In genomic region chr3:89164506-89165267, GRCm38 (mm10) we compare ENCODE assay signal across 8 mouse cellular contexts. TPM values are rescaled to one million over a fixed set of nuclear protein-coding genes. Genes with fewer than 3 reads are reported as not detected.
A peak's percentile ranks its signal among the peaks of the same experiment; 100 is the strongest.
DNase-seq lines count a peak whose midpoint lies in the region; ATAC-seq lines count a peak whose summit lies in the region.

Clk2 (plus strand) TSS chr3:89164795.

- H3K4me1 ChIP-seq in heart, embryonic 13.5 days = peaks cover 31% of the 10 kb centered on the region
- peaks cover 40% of the 10 kb centered on the region for H3K4me1 ChIP-seq in liver, embryonic 13.5 days (replicated peaks)
- peaks cover 18% of the 10 kb centered on the region for H3K4me1 ChIP-seq in stomach, embryonic 16.5 days (ENCODE audit: control insufficient read depth, insufficient read depth, low read length)

- under 1% methylated on average over 77 of the region's 79 CpGs for WGBS in heart, embryonic 13.5 days
- under 1% methylated on average over 79 of the region's 79 CpGs for WGBS in liver, embryonic 13.5 days (ENCODE audit: insufficient replicate concordance)
- WGBS in stomach, embryonic 16.5 days = under 1% methylated on average over 76 of the region's 79 CpGs

- peak; percentile 98 for ATAC-seq in erythroid progenitor cell, adult 5-6 weeks (replicated peaks; ENCODE audit: low FRiP score, poor library complexity, severe bottlenecking)
- ATAC-seq in heart, embryonic 13.5 days (ENCODE audit: extremely low read depth, insufficient number of reproducible peaks, low FRiP score, low TSS enrichment) = peak; percentile 93
- ATAC-seq in liver, embryonic 13.5 days (ENCODE audit: low read depth) = peak; percentile 97
- ATAC-seq in stomach, embryonic 16.5 days (ENCODE audit: insufficient read depth, low FRiP score) = peak; percentile 98

- H3K4me2 ChIP-seq in heart, embryonic 13.5 days = peak within 1 kb of the TSS; percentile 92
- peak within 1 kb of the TSS; percentile 81 for H3K4me2 ChIP-seq in liver, embryonic 13.5 days
- H3K4me2 ChIP-seq in stomach, embryonic 16.5 days (ENCODE audit: low read depth, low read length) = peak within 1 kb of the TSS; percentile 88

- peaks cover 32% of the 10 kb centered on the region for H3K36me3 ChIP-seq in heart, embryonic 13.5 days
- peaks cover 34% of the 10 kb centered on the region for H3K36me3 ChIP-seq in liver, embryonic 13.5 days
- peaks cover 18% of the 10 kb centered on the region for H3K36me3 ChIP-seq in stomach, embryonic 16.5 days (ENCODE audit: control insufficient read depth, insufficient read depth, low read length)

- H3K4me3 ChIP-seq in heart, embryonic 13.5 days = peak within 1 kb of the TSS; percentile 90
- H3K4me3 ChIP-seq in liver, embryonic 13.5 days (replicated peaks) = peak within 1 kb of the TSS; percentile 88
- peak within 1 kb of the TSS; percentile 89 for H3K4me3 ChIP-seq in stomach, embryonic 16.5 days (replicated peaks; ENCODE audit: low read length)

- H3K27me3 ChIP-seq in heart, embryonic 13.5 days (replicated peaks) = peaks cover 3% of the 10 kb centered on the region
- peaks cover 3% of the 10 kb centered on the region for H3K27me3 ChIP-seq in liver, embryonic 13.5 days
- H3K27me3 ChIP-seq in stomach, embryonic 16.5 days (ENCODE audit: control insufficient read depth, insufficient read depth, low read length) = no peaks in the 10 kb centered on the region

- H3K27ac ChIP-seq in heart, embryonic 13.5 days (replicated peaks) = peak within 1 kb of the TSS; percentile 97
- peak within 1 kb of the TSS; percentile 96 for H3K27ac ChIP-seq in liver, embryonic 13.5 days
- H3K27ac ChIP-seq in stomach, embryonic 16.5 days (ENCODE audit: low read length) = peak within 1 kb of the TSS; percentile 98

- peak; percentile 97 for DNase-seq in CD4-positive helper T cell, adult 2 months (ENCODE audit: low read depth, low spot score)
- DNase-seq in brain, embryonic 18.5 days (ENCODE audit: low read depth, low spot score) = peak; percentile 75
- DNase-seq in kidney, postnatal 14 days = peak; percentile 97
- DNase-seq in liver, embryonic 13.5 days = peak; percentile 95
- DNase-seq in neural tube, embryonic 10.5 days (ENCODE audit: extremely low spot score, low spot score) = peak; percentile 95

- peak within 1 kb of the TSS; percentile 99 for H3K9ac ChIP-seq in heart, embryonic 13.5 days
- H3K9ac ChIP-seq in liver, embryonic 13.5 days = peak within 1 kb of the TSS; percentile 92
- H3K9ac ChIP-seq in stomach, embryonic 16.5 days (ENCODE audit: low read length) = peak within 1 kb of the TSS; percentile 94

- no peaks in the 10 kb centered on the region for H3K9me3 ChIP-seq in heart, embryonic 13.5 days
- H3K9me3 ChIP-seq in liver, embryonic 13.5 days (replicated peaks) = no peaks in the 10 kb centered on the region
- no peaks in the 10 kb centered on the region for H3K9me3 ChIP-seq in stomach, embryonic 16.5 days (replicated peaks; ENCODE audit: control insufficient read depth, low read length)

RNA-seq across cellular contexts. Expression of gene Clk2, which starts in this region (rescaled TPM):
- 42.5 and 52.8 TPM in 2 replicates for total RNA-seq in erythroid progenitor cell, adult 5-6 weeks (2015; ENCODE audit: low replicate concordance)
- 41.1 and 50.4 TPM in 2 replicates for total RNA-seq in erythroid progenitor cell, adult 5-6 weeks (2017; ENCODE audit: low replicate concordance)
- 16.9 and 17.4 TPM in 2 replicates for polyA plus RNA-seq in heart, embryonic 13.5 days (2015; fragmentation: Nextera tagmentation; extraction: Ambion mirVana)
- polyA plus RNA-seq in liver, embryonic 13.5 days (2015; fragmentation: Nextera tagmentation; extraction: Ambion mirVana) = 10.3 and 10.8 TPM in 2 replicates
- polyA plus RNA-seq in stomach, embryonic 16.5 days (2015; fragmentation: Nextera tagmentation; extraction: Ambion mirVana) = 18.9 and 19.1 TPM in 2 replicates

Comparison
In these comparisons a context has a peak if more than half of its experiments do, and no peak if none do; other contexts are left out.
1. Peak in every context shown above with its lines: DNase-seq, ATAC-seq, H3K4me3 ChIP-seq and H3K27ac ChIP-seq.